Mouse (Mus musculus) stomach, postnatal 0 days (tissue): ENCODE measurements at regions not wholly inside any gene's neighbourhood (a gene's known extent, or its start where the extent isn't known, plus 50 kb on each side); places are given as distances from the start of the nearest gene placed in this dataset.

ENCODE experiments used
- ATAC-seq: fragments of 200-750 bp; cut with Nextera tagmentation; 2 replicates; pipeline ENCODE4 v1.8.0; 2017; ENCODE audit not compliant: low FRiP score, low TSS enrichment
- DNase-seq: peaks from one replicate; pipeline ENCODE4 v3.0.0-alpha.2; 2016; ENCODE audit warnings: low spot score
- H3K27ac ChIP-seq: fragments of 300-500 bp; sonication (generic); replicated peaks from 2 replicates; pipeline ENCODE4 v1.5.1; 2014; ENCODE audit warnings: mild to moderate bottlenecking, control low read depth
- H3K27me3 ChIP-seq: fragments of 300-500 bp; sonication (generic); 2 replicates; pipeline ENCODE4 v1.6.1; 2014; ENCODE audit warnings: low read length; ENCODE audit not compliant: control insufficient read depth, insufficient read depth
- H3K36me3 ChIP-seq: fragments of 300-500 bp; sonication (generic); 2 replicates; pipeline ENCODE4 v1.6.1; 2014; ENCODE audit warnings: low read length, mixed read lengths; ENCODE audit not compliant: control insufficient read depth, insufficient read depth
- H3K4me1 ChIP-seq: fragments of 300-500 bp; sonication (generic); replicated peaks from 2 replicates; pipeline ENCODE4 v1.6.1; 2014; ENCODE audit warnings: antibody characterized with exemption; ENCODE audit not compliant: control insufficient read depth, insufficient read depth
- H3K4me2 ChIP-seq: fragments of 300-500 bp; sonication (generic); replicated peaks from 2 replicates; pipeline ENCODE4 v1.6.1; 2014; ENCODE audit warnings: low read depth, mild to moderate bottlenecking, control low read depth, moderate library complexity
- H3K4me3 ChIP-seq: fragments of 300-500 bp; sonication (generic); 2 replicates; pipeline ENCODE4 v1.5.1; 2014; ENCODE audit warnings: low read depth, low read length, control low read depth
- H3K9ac ChIP-seq: fragments of 300-500 bp; sonication (generic); 2 replicates; pipeline ENCODE4 v1.6.1; 2014; ENCODE audit warnings: mild to moderate bottlenecking, low read length, control low read depth, mixed read lengths
- H3K9me3 ChIP-seq: fragments of 300-500 bp; sonication (generic); 2 replicates; pipeline ENCODE4 v1.6.1; 2016; ENCODE audit warnings: low read length; ENCODE audit not compliant: control insufficient read depth
- CTCF ChIP-seq: IDR thresholded peaks from 2 replicates; pipeline ENCODE4 v1.5.1; 2016; ENCODE audit warnings: antibody characterized with exemption, low read depth, mild to moderate bottlenecking, moderate library complexity
- EP300 ChIP-seq: optimal IDR thresholded peaks from 2 replicates; pipeline ENCODE3; 2016; ENCODE audit warnings: antibody characterized with exemption
- WGBS: fragments of 180-500 bp; shearing (Covaris S2); extraction: QIAGEN DNeasy Blood & Tissue Kit; methylation state at CpG from one replicate; pipeline ENCODE4 v1.1.7; 2014; 5-methylcytosine and 5-hydroxymethylcytosine counted together

- no peak overlapping the region for H3K9ac ChIP-seq
These were observed 374.0 kb upstream of the Trib2 start for GRCm38 (mm10) chr12:16190706-16191105.

GRCm38 (mm10) chr12:16189441-16189840 is 372.7 kb upstream of the Trib2 start:
- ATAC-seq (no peak), DNase-seq (no peak)
- H3K4me3 ChIP-seq = no peak overlapping the region
- H3K9ac ChIP-seq = no peak overlapping the region
- no peaks in the 10 kb centered on the region for H3K27me3 ChIP-seq
- TF ChIP-seq EP300 (no peak), CTCF (no peak)
- H3K36me3 ChIP-seq = no peaks in the 10 kb centered on the region
- no peak overlapping the region for H3K27ac ChIP-seq
- H3K4me2 ChIP-seq = no peak overlapping the region
- H3K4me1 ChIP-seq = 0 out of 2 replicates have a peak, but pooled peaks cover 2% of the 10 kb centered on the region
- no peaks in the 10 kb centered on the region for H3K9me3 ChIP-seq

More at GRCm38 (mm10) chr12:16190706-16191105, 374.0 kb upstream of the Trib2 start:
- H3K9me3 ChIP-seq = no peaks in the 10 kb centered on the region
- no peaks in the 10 kb centered on the region for H3K4me1 ChIP-seq
- no peaks in the 10 kb centered on the region for H3K36me3 ChIP-seq
- no peak overlapping the region for H3K4me3 ChIP-seq
- TF ChIP-seq EP300 (no peak), CTCF (no peak)
- no peak overlapping the region for H3K27ac ChIP-seq
- ATAC-seq (no peak), DNase-seq (no peak)
- no peak overlapping the region for H3K4me2 ChIP-seq
- H3K27me3 ChIP-seq = no peaks in the 10 kb centered on the region
- 30% methylated on average over 3 of the region's 3 CpGs for WGBS

DNA sequence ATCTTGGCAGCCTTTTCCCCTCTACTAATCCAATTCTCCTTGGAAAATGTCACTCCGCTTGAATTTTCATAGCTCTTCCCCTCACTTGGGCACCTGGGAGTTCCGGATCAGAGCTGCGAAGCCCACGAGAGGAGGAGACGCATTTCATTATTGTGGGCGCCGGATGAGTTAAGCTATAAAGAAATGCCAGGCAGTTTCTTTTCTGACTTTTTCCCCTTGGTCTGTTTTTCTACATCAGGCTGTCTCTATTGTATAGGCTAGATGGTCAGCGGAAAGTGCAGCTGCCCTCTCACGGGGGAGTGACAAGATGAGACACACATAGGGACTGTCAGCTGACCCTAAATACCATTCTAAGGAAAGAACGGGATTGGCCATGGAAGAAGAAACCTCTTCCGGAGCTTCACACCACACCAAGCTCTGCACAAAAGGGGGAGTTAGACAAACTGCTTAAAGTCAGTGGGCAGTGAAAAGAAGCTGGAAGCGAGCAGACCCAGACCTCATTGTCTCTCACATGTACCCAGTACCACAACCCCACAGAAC is 369.3 kb upstream of the Trib2 start:
- no peak for DNase-seq
- 0 out of 2 replicates have a peak, but pooled peaks cover 2% of the 10 kb centered on the region for H3K4me1 ChIP-seq
- no peak overlapping the region for H3K27ac ChIP-seq
- H3K4me3 ChIP-seq = no peak overlapping the region
- no peak overlapping the region for H3K4me2 ChIP-seq
- TF ChIP-seq EP300 = no peak
- TF ChIP-seq CTCF = no peak
- no peak for ATAC-seq
- no peaks in the 10 kb centered on the region for H3K9me3 ChIP-seq
- 77% methylated on average over 12 of the region's 12 CpGs for WGBS
- no peaks in the 10 kb centered on the region for H3K27me3 ChIP-seq
- no peaks in the 10 kb centered on the region for H3K36me3 ChIP-seq
- no peak overlapping the region for H3K9ac ChIP-seq

GRCm38 (mm10) chr12:16185431-16185923 is 368.8 kb upstream of the Trib2 start:
- 40% methylated on average over 14 of the region's 14 CpGs for WGBS

DNA sequence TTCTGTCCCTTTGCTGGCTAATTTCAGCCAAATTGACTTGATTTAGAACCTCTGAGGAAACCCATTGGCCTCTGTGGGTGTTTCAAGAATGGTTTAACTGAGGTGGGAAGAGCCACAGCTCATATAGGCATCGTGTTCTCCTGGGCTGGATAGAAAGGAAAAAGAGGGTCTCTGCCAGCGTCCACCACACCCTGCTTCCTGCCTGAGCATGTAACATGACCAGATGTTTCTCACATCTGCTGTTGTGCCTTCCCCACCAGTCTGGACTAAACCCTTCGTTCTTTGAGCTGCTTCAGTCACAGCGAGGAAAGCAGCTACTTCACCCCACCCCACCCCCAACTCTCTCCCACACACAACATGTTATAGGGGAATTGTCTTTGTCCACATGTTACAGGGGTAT is 366.3 kb upstream of the Trib2 start:
- WGBS = 29% methylated on average over 4 of the region's 4 CpGs
- TF ChIP-seq CTCF (no peak), EP300 (no peak)
- Histone ChIP-seq H3K9me3 (no peaks in the 10 kb centered on the region), H3K27ac (no peak overlapping the region), H3K9ac (no peak overlapping the region), H3K36me3 (no peaks in the 10 kb centered on the region), H3K27me3 (no peaks in the 10 kb centered on the region), H3K4me3 (no peak overlapping the region), H3K4me2 (no peak overlapping the region), H3K4me1 (0 out of 2 replicates have a peak, but pooled peaks cover 2% of the 10 kb centered on the region)
- DNase-seq (no peak), ATAC-seq (no peak)

More at GRCm38 (mm10) chr12:16185431-16185923, 368.8 kb upstream of the Trib2 start:
- H3K36me3 ChIP-seq = no peaks in the 10 kb centered on the region
- ATAC-seq (no peak), DNase-seq (no peak)
- no peaks in the 10 kb centered on the region for H3K9me3 ChIP-seq
- H3K27ac ChIP-seq = no peak overlapping the region
- TF ChIP-seq CTCF (no peak), EP300 (no peak)
- no peaks in the 10 kb centered on the region for H3K27me3 ChIP-seq
- H3K4me2 ChIP-seq = 0 out of 2 replicates have a peak overlapping the region, but pooled peaks have one; percentile 25
- 0 out of 2 replicates have a peak, but pooled peaks cover 2% of the 10 kb centered on the region for H3K4me1 ChIP-seq
- H3K4me3 ChIP-seq = no peak overlapping the region
- no peak overlapping the region for H3K9ac ChIP-seq

DNA sequence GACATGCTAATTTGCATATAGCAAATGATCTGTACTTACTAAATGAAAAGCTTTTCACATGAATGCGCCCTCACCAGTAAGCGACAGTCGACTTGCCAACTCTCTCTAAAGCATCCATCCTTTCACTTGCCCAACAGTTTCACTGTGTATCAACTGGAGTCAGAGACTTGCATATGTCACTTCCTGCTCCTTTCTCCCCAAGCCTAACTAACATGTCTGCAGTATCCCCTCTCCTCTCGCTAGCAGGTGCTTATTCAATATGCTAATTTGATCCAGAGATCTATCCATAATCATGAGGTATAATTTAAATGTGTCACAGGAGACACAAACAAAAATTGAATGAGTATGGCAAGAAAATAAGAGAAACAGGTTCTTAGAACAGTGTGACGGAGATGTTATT is 364.9 kb upstream of the Trib2 start:
- DNase-seq = no peak
- no peak for ATAC-seq
- no peak overlapping the region for H3K27ac ChIP-seq
- 87% methylated on average over 5 of the region's 5 CpGs for WGBS
- no peak overlapping the region for H3K4me2 ChIP-seq
- H3K9me3 ChIP-seq = no peaks in the 10 kb centered on the region
- H3K9ac ChIP-seq = no peak overlapping the region
- TF ChIP-seq CTCF = no peak
- TF ChIP-seq EP300 = no peak
- no peaks in the 10 kb centered on the region for H3K36me3 ChIP-seq
- H3K27me3 ChIP-seq = no peaks in the 10 kb centered on the region
- no peak overlapping the region for H3K4me3 ChIP-seq
- 0 out of 2 replicates have a peak, but pooled peaks cover 2% of the 10 kb centered on the region for H3K4me1 ChIP-seq
